Mouse (Mus musculus): ENCODE results near the gene Iqcd.

Iqcd gene

GRCm38 (mm10) chr5:120588569-120589094 is at the start of gene Iqcd, which contains the start of gene Tpcn1:
Gene Iqcd (plus strand): TSS chr5:120589016.
Gene Tpcn1 (minus strand): TSS chr5:120588673.
- DNase-seq (ENCODE audit: low spot score in 2 of 2), result peak; percentile 99

DNA sequence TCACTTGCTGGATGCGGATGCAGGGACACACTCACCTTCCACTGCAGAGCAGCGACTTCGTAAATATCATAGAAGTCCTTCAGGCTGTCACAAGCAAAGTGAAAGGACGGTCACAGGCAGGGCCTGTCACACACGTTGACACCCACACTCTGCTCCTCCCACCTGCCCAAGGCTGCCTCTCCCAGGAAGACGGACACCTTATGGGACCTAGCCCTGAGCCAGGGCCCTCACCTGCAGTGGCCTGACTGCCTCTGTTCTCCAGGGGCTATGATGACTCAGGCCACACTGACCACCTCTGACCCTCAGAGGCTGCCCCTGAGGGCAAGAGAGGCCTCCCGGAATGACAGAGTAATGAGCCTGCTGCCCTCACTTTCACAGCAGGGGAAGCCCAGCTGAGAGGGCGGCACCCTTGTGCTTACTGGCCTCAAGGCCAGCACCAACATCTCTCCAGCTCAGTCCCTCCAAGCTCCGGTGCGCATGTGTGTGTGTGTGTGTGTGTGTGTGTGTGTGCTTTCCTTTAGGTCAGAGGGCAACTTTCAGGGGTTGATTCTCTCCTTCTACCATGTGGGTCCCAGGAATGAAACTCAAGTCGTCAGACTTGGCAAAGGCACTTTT is 40.5 kb upstream of the Iqcd start:
- DNase-seq (ENCODE audit: low spot score in 2 of 2), result no peak

DNA sequence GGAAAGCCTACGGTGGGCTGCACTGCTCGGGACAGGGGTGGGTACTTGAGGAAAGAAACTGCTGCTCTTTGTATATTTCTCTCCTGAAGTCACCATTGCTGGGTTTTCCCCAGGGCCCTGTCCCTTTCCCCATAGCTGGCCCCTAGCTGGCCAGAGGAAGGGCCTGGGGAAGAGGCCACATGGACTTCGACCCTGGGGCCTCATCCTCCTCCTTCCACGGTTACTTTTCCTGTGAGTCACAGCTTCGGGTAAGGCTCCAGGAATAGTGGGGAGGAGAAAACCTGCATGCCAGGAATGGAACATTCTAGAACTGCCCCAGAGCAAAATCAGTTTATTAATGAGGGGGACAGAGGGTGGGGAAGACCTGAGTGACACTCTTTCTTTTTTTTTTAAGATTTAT is 38.7 kb upstream of the Iqcd start:
- DNase-seq (ENCODE audit: low spot score in 2 of 2), result no peak

DNA sequence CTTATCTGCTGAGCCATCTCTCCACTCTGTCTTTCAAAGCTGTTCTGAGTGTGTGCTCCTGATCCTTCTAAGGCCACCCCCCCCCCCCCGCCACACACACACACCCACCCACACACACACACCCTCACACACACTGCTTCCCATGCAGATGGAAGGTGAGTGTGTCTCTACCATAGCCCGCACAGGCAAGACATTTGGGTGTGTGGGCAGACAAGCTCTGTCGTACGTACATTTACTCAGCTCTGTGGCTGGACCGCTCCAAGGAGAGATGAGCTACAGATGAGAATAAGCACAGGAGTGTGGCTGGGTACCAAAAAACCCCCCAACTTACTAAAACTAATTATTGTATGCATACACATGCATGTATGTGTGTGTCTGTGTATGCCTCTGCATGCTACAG is 38.1 kb upstream of the Iqcd start:
- DNase-seq (ENCODE audit: low spot score in 2 of 2), result no peak

- DNase-seq (ENCODE audit: low spot score in 2 of 2), result no peak
Observed at GRCm38 (mm10) chr5:120555871-120556270, 32.9 kb upstream of the Iqcd start.

- DNase-seq (ENCODE audit: low spot score in 2 of 2), result no peak
Observed at GRCm38 (mm10) chr5:120558041-120558440, 30.8 kb upstream of the Iqcd start.

GRCm38 (mm10) chr5:120558762-120559161 is 30.1 kb upstream of the Iqcd start:
- peak in 1 of 2 experiments; percentile 76 for DNase-seq (ENCODE audit: low spot score in 2 of 2)

GRCm38 (mm10) chr5:120560129-120560615 is 28.6 kb upstream of the Iqcd start:
- DNase-seq (ENCODE audit: low spot score in 2 of 2), result no peak

DNA sequence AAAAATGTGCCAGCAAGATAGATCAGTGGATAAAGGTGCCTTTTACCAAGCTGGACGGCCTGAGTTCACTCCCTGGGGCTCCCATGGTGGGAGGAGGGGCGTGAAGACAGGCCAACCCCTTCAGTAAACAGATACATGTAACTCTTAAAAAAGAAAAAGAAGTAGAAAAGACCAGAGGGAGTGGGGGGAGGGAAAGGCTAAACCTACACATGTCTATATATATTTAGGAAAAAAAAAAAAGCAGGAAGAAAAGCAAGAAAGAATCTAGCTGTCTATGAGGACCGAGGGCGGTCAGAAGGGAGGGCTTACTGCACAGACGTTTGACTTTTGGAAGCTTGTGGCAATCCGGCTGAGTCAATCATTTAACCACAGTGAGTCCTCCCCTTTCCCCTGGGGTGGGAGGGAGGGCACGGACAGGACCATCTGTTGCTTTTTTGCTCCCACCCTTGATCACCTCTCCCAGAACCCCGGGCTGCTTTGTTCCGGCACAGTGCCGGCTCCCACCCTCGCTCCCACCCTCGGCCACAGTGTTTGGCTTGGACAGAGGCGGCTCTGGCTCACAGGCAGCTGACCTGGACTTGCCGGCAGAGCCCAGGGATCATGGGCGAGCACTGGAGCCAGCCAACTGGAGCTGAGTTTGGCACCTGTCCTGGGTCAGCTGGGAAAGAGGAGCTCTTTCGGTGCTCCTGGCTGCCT is 28.1 kb upstream of the Iqcd start:
- no peak for DNase-seq (ENCODE audit: low spot score in 2 of 2)

- DNase-seq (ENCODE audit: low spot score in 2 of 2), result no peak
Observed at GRCm38 (mm10) chr5:120562956-120563913, 25.6 kb upstream of the Iqcd start.

DNA sequence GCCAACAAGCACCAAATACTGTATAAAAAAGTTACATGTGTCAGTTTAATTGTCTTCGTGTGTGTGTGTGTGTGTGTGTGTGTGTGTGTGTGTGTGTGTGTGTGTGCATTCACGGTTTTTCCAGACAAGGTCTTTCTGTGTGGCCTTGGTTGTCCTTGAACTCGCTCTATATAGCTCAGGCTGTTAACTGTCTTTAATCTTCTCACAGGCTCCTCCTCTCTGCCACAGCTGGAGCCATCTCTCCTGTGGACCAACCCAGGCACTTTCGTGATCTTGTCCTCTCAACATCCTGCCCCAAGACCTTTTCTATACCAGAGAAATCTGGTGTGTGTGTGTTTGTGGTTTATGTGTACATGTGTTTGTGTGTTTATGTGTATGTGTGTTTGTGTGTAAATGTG is 24.9 kb upstream of the Iqcd start:
- DNase-seq (ENCODE audit: low spot score in 2 of 2), result no peak

DNA sequence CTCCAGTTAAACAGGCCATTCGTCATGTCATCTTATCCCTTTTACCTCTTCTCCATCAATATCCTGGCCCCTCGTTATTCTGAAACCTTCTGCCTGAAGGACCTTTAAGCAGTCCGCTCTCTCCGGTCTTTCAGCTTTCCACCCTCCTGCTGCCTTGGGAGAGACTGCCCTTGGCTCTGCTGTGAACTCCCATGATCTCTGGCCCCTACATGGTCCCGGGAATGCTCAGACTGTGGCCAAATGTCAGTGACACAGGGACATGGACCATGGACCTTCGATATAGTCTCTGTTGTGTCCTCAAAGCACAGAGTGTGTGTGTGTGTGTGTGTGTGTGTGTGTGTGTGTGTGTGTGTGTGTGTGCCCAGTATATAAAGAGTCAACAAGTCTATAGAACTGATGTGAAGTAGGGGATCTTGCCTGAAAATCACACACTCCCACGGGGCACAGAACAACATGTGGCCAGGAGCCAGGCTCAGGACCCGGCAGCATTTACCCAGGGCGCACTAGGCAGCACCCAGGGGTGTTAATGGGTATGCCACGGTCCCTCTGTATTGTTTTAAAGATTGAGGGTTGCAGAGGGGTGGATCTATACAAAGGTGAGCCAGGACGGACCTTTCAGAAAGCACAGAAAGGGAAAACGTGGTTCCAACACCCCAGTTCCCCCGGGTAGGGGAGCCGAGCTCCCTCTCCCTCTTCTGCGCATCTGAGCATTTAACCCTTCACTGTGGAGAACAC is 23.5 kb upstream of the Iqcd start:
- no peak for DNase-seq (ENCODE audit: low spot score in 2 of 2)

DNA sequence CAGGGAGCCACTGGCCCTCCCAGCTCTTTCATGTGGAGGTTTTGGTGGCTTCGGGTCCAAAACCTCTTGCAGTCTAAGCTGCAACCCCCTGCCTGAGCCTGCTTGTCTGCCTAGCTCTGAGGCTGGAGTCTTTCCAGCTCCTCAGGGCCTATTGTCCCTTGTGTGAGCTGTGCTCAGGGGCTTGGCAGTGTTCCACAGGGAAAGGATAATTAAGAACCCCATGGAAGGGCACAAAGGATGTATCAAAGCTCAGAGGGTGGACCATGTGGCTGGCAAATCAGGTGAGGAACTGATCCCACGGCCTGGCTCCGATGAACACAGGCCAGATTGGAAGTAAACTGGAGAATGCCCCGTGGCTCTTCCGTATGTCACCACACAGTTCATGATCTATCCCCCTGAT is 22.7 kb upstream of the Iqcd start:
- no peak for DNase-seq (ENCODE audit: low spot score in 2 of 2)

DNA sequence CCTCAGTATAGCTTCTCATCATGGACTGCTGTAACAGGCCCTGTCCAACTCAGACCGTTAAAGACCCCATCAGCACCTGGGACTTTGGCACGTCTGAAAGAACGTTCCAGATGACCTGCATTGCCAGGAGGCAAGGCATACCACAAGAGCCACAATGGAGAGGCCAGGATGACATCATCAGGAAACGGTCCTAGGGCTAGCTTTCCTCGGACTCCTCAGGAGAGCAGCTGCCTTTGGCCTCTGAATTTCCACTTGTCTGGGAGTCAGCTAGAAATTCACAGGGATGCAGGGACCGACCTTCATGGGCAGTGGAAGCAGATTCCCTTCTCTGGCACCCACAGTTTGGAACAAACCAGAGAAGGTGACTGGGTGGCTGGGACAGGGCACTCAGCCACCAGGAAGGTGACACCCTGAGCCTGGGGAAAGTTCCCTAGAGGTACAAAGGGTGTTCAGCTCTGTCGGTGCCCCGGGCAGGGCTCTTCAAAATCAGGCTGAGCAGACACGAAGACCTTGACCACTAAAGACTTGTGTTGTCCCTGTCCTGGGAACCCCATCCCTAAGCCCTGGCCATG is 22.0 kb upstream of the Iqcd start:
- DNase-seq (ENCODE audit: low spot score in 2 of 2), result no peak

- DNase-seq (ENCODE audit: low spot score in 2 of 2), result no peak
Observed at GRCm38 (mm10) chr5:120567253-120567701, 21.5 kb upstream of the Iqcd start.

GRCm38 (mm10) chr5:120567761-120568211 is 21.0 kb upstream of the Iqcd start:
- DNase-seq (ENCODE audit: low spot score in 2 of 2), result no peak

GRCm38 (mm10) chr5:120568336-120568768 is 20.5 kb upstream of the Iqcd start:
- no peak for DNase-seq (ENCODE audit: low spot score in 2 of 2)

- DNase-seq (ENCODE audit: low spot score in 2 of 2), result no peak
Observed at GRCm38 (mm10) chr5:120568964-120569363, 19.9 kb upstream of the Iqcd start.

GRCm38 (mm10) chr5:120569791-120570190 is 19.0 kb upstream of the Iqcd start:
- no peak for DNase-seq (ENCODE audit: low spot score in 2 of 2)

- no peak for DNase-seq (ENCODE audit: low spot score in 2 of 2)
Observed at GRCm38 (mm10) chr5:120570289-120570897, 18.4 kb upstream of the Iqcd start.
